Mouse (Mus musculus) mouse trophoblast stem cell (cell line): ENCODE measurements around the gene Rspo4.

Experiments used
- in situ Hi-C, 2 experiments: fragments of 300-500 bp; cut with MseI, MboI; formaldehyde crosslinking; loops; 2 replicates in 1 of 2; 3 replicates in 1 of 2; pipeline ENCODE4 v1.15.1; 2025

The Rspo4 gene

DNA sequence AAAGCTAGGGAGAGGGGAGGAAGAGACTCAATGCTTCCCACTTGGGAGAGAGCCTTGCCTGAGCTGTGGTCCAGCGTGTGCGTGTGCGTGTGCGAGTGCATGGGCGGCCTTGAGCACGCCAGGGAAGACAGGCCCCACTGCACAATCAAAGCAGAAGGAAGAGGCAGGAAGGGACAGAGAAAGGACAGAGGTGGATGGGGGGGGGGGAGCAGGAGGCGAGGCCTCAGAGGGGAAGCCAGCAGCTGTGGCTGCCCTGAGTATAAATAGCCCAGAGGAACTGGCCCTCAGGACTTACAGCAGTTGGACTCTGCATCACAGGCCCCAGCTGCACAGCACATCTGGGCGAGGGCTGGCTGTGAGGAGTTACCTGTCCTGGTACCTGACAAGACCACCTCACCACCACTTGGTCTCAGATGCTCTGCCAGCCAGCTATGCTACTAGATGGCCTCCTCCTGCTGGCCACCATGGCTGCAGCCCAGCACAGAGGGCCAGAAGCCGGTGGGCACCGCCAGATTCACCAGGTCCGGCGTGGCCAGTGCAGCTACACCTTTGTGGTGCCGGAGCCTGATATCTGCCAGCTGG, 68.3 kb downstream of the Rspo4 start, which contains the start of gene Angpt4:
Angpt4 (plus strand) TSS at position 292 of the 582 bp plus-strand sequence.
- in situ Hi-C loops = no loop called here

DNA sequence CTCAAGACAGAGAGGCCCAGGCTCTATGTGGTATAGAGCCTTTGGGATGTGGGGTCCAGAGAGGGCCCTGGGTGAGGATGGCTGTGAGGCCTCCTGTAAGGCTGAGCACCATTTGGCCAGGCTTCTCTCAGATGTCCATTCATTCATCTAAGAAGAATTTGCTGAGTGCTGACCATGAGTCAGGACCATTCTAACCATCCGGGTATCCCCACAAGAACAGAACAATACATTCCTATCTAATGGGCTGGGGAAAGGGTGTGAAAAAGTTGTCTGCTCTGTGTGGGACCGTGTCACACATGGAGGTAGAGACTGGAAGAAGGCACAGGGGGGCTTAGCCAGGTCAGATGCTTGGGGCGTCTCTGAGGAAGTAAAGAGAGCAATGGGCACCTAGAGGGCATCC, 69.0 kb downstream of the Rspo4 start:
- in situ Hi-C loops = no loop called here

DNA sequence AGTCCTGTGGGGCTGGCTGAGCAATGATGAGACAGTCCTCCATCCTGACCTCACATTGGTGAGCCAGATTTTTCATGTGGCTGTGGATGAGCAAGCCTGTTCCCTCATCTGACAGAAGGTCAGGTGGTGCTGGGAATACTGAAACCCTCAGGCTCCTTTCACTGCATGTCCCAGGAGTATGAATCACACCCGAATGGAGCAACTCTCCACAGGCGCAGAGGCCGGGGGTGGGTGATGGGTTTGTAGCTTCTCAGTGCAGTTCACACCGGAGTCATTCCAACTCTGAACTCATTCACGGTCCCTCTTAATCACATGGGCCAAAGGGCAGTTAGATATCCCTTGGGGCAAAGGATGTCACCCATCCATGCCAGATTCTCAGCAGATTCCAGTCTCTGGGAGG, 71.4 kb downstream of the Rspo4 start:
- in situ Hi-C loops = no loop called here

GRCm38 (mm10) chr2:151915111-151915510, 72.4 kb downstream of the Rspo4 start:
- in situ Hi-C loops = no loop called here

GRCm38 (mm10) chr2:151916061-151916831, 73.5 kb downstream of the Rspo4 start:
- in situ Hi-C loops = no loop called here

GRCm38 (mm10) chr2:151919140-151919539, 76.4 kb downstream of the Rspo4 start:
- in situ Hi-C loops = no loop called here

DNA sequence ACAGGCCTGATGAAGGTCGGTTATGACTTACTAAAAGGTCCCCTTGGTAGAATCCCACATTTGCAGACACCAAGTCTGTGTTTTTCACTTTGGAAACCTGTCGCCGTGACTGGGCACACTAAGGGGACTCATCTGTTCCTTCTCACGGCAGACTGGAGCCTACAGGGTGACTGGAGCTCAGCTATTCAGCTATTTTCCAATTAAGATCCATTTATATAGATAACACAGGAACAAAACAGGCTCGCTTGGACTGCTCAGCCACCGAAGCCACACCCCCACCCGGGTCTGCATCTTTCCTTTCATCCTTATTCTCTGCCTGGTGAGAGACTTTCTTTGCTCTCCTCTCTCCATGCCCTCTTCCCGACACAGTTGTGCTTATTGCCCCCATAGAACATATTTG, 78.3 kb downstream of the Rspo4 start:
- in situ Hi-C loops = no loop called here

DNA sequence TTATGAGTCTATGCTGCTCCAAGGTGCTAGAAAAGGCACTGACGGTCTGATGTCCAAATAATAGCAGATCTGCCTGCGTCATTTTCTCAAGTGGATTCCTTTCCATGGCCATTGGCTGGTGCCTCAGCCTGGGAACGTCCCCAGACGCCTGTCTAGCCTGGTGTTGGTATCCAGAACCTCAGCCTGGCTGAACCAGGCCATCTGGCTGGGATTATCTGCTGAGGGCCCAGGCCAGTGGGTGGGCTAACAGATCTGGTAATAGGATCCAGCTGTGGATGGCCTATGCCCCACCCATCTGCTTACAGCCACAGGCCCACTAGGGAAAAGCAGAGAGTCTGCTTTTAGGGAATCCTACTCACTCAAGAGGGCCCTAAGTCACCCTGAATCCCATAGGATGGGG, 78.9 kb downstream of the Rspo4 start:
- in situ Hi-C loops = no loop called here
